Mouse (Mus musculus) MEL (cell line): ENCODE data around the gene Abhd8.
A peak's percentile ranks its signal among the peaks of the same experiment; 100 is the strongest.

ENCODE experiments used
- CHD2 ChIP-seq: IDR thresholded peaks from 2 replicates; pipeline ENCODE4 v1.6.1; 2011; ENCODE audit warnings: low read length, improper control_type of control experiment
- CTCF ChIP-seq, 3 experiments: IDR thresholded peaks in 2 of 3; conservative IDR thresholded peaks in 1 of 3; 2 replicates each; pipeline ENCODE4 v1.5.1; 2011 to 2012; ENCODE audit warnings: low read length in 3 of 3, low read depth in 2 of 3, mild to moderate bottlenecking in 2 of 3, improper control_type of control experiment in 1 of 3, inconsistent platforms in 1 of 3, mixed read lengths in 1 of 3, moderate library complexity in 1 of 3; ENCODE audit not compliant: control insufficient read depth in 1 of 3, insufficient read depth in 1 of 3, poor library complexity in 1 of 3, severe bottlenecking in 1 of 3
- TAL1 ChIP-seq: IDR thresholded peaks from 2 replicates; pipeline ENCODE4 v1.6.1; 2012; ENCODE audit warnings: mild to moderate bottlenecking, inconsistent platforms, low read length, moderate library complexity, mixed read lengths
- TCF12 ChIP-seq: IDR thresholded peaks from 2 replicates; pipeline ENCODE4 v1.6.1; 2014; ENCODE audit warnings: low read depth, mild to moderate bottlenecking, inconsistent platforms, low read length, improper control_type of control experiment, moderate library complexity

- TF ChIP-seq CTCF (IDR thresholded peaks at IDR 0.05 in 2 of 3, conservative IDR thresholded peaks at IDR 0.05 in 1 of 3; ENCODE audit: control insufficient read depth in 1 of 3, insufficient read depth in 1 of 3, low read depth in 2 of 3, low read length in 3 of 3, poor library complexity in 1 of 3, severe bottlenecking in 1 of 3) (no peak), CHD2 (no peak), TCF12 (peak; percentile 87), TAL1 (peak; percentile 92)
Observed at GRCm38 (mm10) chr8:71511644-71512043, 48.2 kb upstream of the Abhd8 start, which contains the start of gene Plvap.
